Mouse (Mus musculus) right cerebral cortex, postnatal 10 days (tissue): ENCODE results near the gene Chrd.

Experiments
- DNase-seq, 2 experiments: peaks; one replicate each; pipeline ENCODE4 v3.0.0; 2021; ENCODE audit warnings: low spot score in 2 of 2

Chrd gene

DNA sequence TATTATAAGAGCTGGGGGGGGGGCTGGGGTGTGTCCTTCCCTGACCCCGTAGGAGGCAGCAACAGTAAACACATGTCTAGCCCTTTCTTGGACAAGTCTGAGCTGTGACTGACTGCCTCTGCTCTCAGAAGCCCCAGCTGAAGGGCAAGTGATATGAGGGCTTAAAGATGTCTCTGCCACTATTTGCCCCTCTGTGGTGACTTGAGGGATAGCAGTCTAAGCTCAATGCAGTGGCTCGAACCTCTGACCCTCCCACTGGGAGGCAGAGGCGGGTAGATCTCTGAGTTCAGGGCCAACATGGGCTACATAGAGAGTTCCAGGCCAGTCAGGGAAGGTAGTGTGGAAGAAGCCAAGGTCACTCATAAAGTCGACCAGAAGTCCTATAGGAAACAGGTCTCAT lies 22.1 kb upstream of the Chrd start:
- DNase-seq = no peak

DNA sequence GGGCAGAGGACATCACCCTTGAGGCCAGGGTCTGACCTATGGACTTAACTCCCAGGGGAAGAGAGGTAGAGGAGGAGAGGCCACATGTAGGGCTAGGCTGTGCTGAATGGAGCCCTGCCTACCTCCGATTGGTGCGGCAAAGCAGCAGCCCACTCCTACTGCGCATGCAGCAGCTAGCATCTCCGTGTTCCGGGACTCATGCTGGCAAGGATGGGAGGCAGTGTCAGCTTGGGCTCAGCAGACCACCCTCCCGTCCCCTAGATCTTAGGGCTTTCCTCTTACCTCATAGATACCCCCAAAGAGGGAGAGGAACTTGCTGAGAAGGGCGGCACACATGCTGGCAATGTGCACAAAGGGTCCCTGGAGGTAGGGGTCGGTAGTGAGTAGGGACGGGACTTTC lies 20.7 kb upstream of the Chrd start:
- DNase-seq = no peak

DNA sequence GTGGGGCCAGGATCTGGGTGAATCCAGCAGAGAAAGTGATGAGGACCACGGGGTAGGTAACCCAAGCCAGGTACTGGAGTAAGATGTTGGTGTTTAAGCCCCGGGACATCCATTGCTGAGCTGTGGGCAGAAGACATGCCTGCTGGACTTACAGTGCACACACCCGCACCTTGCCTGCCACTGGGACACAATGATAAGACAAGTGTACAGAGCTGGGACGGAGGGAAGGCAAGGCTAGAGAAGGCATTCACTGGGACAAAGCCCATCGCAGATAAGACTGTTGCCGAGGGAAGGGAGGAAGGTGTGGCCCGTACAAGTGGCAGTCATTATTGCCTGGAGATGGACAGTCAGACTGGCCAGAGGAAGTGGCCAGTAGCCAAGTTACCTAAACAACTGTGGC lies 20.0 kb upstream of the Chrd start:
- no peak for DNase-seq

DNA sequence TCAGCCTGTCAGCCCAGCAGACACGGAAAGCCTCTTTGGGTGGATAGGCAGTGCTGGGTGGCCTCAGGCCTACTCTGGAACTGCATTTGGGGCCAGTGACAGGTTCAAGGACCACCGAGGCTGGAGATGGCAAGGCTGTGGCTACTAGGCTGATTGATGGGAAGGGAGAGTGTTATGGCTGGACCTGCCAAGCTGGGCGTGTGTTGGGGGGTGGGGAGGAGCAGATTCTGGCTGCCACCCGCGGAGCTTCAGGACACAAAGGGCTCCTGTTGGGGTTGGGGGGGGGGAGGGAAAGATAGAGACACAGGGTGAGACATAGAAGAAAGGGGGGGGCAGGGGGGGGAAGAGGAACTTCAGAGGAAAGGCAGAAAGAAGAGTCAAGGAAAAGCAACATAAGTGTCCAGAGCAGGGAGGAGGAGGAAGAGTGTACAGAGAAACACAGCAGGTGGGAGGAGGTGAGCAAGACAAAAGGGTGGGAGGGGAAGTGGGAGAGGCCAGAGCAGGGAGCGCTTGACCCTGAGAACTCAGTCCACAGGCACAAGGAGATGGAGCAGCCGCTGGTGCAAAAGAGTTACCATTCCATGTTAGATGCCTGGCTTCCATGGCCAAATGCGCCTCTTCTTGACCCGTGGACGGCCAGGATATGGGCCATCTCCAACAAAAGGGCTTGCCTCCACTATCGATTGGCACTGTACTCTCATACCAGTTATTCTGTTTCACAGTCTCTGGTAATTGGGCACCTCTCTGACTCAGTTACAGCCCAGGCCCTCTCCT lies 18.4 kb upstream of the Chrd start:
- no peak for DNase-seq

DNA sequence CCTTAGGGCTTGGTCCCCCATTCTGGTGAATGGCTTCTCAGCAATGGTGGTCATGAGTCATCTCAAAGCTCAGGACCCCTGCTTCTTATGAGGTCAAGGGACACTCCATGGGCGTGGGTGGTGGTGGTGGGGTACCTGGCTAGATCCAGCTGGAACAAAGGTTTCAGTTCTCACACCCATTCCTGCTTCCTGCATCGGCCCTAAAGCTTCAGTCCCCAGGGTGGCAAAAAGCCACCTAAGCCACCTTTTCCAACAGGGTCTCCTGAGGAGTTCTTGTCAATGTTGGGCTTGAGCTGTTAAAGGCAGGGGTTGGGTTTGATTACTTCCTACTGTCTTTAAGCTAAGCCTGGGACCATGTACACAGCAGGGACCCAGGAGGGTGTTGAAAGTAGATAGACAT lies 17.8 kb upstream of the Chrd start:
- no peak for DNase-seq

DNA sequence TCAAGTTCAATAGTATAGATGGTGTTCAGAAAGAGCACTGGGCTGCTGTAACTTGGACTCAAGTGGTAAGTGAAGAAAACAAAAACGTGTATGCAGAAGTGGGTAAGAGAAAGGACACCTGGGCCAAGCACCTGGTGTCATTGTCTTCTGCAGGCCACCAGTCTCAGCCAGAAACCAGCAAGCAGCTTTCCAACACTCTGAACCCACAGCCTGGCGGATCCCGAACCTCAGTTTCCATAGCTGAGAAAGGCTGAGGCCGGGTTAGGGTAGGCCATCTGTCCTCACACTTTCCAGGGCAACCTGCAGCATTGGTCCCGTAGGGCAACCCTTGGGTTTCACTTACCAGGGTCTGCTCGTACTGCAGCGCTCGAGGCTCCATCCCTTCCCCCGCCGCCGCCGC lies 17.4 kb upstream of the Chrd start:
- DNase-seq = peak in 1 of 2 experiments; percentile 52

GRCm38 (mm10) chr16:20715976-20716840 lies 16.7 kb upstream of the Chrd start:
- peak; percentile 89 for DNase-seq

GRCm38 (mm10) chr16:20716841-20717180 lies 16.1 kb upstream of the Chrd start:
- peak; percentile 34 to 50 for DNase-seq

DNA sequence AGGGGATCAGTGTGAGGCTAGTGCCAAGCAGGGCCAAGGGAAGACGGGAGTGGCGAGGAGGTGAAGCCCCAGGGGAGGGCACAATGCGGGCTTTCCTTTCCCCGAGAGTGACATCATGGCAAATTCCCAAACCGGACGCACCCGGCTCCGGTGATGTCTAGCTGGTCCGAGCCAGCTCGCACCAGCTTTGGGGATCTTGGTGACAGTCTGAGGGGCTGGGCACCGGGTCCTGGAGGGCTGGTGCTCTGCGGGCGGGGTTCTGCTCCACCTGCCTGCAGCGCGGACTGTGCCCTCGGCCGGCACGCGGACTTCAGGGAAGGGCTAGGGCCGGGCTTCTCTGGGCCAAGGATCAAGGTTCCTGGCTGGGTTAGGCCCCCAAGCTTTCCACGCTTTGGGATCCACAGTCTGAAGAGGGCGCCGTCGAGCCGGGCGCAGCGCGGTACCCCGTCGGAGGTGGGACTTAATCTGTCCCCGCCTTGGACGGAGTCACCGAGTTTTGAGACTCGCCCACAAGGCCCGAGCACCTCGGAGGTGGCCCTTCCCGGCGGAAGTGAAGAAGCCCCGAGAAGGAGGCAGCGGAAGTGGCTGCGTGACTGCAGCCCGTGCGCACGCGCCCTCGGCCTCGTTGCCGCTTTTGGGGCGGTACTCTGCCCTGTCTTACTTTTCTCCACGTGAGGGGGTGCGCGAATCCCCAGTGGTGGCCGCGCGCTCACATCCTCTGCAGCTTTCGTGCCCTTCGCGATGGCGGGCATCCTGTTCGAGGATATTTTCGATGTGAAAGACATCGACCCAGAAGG lies 15.5 kb upstream of the Chrd start, which contains the start of the genes Polr2h and Clcn2:
Gene Polr2h, plus strand, starts transcription at position 485 of the 797 bp plus-strand sequence.
Gene Clcn2, minus strand, starts transcription at position 566 of the 797 bp plus-strand sequence.
- peak; percentile 98 for DNase-seq

DNA sequence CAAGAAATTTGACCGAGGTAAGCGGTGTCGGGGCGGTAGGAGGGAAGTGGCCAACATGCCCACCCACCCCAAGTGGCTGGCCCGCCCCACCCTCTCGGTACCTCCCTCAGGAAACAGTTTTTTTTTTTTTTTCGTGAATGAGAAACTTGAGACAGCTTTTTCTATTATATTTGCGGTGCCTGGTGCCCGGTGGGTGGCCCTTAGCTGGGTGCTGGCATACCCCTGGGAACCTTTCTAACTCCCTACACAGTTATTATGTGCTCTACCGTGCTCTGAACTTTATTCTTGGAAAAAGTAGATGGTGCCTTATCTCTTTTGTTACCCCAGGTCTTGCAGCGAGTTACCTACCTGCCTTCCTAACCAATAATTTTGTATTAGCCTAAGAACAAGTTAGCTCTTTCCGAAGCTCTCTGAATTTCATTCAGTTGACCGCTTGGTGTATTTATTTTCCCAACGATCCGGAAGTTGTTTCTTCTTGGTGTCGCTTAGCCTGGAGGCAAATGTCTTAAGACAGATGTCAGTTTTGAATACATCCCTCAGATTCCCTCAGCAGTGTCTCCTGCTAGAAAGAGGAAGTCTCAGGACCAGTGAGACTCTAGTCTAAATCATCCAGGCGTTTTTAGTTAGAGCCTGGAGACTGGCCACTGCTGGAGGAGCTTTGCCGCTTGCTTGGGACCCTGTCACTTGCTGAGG lies 14.8 kb upstream of the Chrd start:
- no peak for DNase-seq

GRCm38 (mm10) chr16:20721808-20722207 lies 11.1 kb upstream of the Chrd start:
- DNase-seq = no peak

DNA sequence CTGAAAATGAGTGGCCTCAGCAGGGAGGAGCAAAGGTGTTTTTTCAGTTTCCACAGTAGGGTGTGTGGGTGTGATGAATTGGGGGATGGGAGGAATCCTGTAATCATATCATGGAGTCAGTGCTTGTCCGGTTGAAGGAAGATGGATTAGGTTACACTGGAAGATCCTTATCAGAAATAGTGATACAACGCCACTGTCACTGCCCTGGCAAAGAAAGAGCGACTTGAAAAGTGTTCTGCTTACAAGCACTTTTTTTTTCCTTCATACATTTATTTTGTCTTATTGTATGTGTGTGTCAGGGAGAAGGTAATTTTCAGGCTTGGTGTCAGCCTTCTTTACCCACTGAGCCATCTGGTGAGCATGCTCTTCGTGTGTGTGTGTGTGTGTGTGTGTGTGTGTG lies 10.2 kb upstream of the Chrd start:
- DNase-seq = no peak

GRCm38 (mm10) chr16:20723247-20723646 lies 9.7 kb upstream of the Chrd start:
- no peak for DNase-seq

DNA sequence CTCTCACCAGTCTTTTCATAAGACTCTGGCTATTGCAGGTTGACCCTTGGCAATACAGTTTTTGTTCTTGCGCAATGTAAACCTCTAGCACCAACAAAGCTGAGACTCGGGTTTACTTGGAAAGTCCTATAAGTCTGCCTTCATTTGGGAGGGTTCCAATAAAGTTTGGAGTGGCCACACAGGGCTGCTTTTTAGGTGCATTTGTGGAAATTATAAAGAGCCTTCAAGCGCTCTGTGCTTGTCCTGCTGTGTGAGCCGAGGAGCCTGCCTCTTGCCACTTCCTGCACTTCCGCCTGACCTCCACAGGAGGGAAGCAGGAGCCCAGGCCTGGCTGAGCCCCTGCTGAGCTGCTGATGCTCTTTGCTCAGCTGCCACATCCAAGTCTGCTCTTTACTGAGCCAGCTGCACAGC lies 8.6 kb upstream of the Chrd start:
- peak; percentile 64 to 70 for DNase-seq

GRCm38 (mm10) chr16:20725321-20725720 lies 7.6 kb upstream of the Chrd start:
- no peak for DNase-seq

DNA sequence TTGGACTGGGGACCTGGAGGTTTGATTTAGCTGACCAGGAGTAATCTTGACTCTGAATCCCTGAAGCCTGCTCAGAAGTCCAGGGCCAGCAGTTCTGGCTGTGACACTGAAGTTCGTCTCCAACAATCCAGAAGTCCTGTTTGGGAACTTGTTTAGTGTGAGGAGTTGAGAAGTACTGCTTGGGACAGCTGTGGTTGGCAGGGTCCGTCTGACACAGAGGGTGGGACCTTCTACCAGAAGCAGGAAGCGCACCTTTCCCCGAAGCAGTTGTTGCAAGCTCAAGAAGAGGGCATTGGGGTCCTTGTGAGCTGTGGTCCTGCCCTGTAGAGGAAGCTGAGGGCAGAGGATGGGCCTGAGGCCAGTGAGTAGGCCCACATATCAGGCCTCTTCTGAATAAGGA lies 7.2 kb upstream of the Chrd start:
- DNase-seq = no peak

DNA sequence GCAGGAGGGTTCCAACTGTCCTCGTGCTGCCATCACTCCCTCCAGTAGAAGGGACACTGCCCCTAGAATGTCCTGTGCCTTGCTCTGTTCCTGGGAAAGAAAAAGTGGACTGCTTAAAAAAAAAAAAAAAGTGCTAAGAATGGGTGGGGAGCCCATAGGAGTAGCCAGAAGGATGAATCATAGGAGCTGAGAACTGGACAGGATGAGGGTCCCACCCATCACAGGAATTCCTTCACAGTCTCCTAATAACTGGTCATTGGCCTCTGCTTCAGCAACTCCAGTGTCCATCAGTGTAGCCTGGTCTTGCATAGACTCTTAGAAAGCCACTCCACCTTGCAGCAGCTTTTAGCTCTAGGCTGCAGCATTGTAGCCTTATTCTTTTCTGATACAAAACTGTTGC lies 6.5 kb upstream of the Chrd start:
- DNase-seq = no peak

GRCm38 (mm10) chr16:20730293-20730711 lies 2.6 kb upstream of the Chrd start:
- DNase-seq = peak in 1 of 2 experiments; percentile 25

GRCm38 (mm10) chr16:20731688-20732087 lies 1.2 kb upstream of the Chrd start:
- peak in 1 of 2 experiments; percentile 45 for DNase-seq

DNA sequence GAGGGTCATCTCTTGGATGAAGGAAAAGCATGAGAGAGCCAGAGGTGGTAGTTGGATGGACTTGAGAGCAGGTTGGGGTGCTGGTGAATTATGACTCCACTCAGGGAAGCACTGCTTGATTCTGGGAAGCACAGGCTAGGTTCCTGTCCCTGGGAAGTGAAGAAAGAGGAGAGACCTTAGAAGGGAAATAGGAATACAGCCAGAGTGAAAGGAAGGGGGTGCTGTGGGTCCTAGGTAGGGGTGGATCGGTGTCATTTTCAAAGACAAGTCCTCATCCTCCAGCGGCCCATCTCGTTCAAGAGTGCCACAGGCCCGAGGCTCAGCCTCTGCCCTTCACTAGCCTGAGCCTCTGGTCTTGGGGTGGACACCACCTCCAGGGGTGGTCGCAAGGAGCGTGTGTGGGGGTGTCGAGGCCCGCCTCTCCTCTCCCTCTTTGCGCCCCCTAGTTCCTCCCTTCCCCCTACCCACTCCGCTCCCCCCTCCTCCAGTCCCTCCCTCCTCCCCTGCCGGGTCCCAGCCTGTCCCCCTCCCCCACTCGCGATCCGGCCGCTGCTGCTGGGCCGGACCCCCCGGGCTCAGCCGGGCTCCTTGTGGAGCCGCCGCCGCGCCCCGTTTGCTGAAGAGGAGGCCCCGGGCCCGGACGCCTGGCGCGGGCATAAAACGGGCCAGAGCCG lies 539 bp upstream of the Chrd start:
- DNase-seq = peak; percentile 48 to 55
